Mouse (Mus musculus) thymus, postnatal 25 days (tissue): ENCODE measurements around the gene Pkdcc.

Source experiments
- DNase-seq: peaks from one replicate; pipeline ENCODE4 v3.0.0; 2022

Gene Pkdcc

GRCm38 (mm10) chr17:83214674-83215528 lies at the start of gene Pkdcc:
TSS of gene Pkdcc (plus strand) at chr17:83215292.
- DNase-seq = peak; percentile 55

DNA sequence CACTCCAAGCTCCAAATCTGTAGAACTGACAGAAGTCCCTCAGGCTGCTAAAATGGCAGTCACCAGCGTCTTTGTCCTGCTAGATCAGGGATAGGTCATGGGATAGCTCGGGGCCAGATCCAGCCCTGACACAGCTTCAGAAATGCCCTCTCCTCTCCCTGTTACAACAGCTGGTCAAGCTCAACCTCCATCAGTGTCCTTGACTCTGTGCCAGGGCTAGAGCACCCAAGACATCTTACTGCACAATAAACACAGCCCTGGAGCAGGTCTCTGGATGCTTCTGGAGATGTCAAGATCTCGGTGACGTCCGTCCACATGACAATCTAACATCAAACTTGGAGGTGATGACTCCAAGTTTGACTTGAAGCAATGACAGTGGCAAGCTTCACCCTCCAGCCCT lies 48.9 kb upstream of the Pkdcc start:
- DNase-seq = no peak

GRCm38 (mm10) chr17:83176146-83176545 lies 38.9 kb upstream of the Pkdcc start:
- DNase-seq = no peak

DNA sequence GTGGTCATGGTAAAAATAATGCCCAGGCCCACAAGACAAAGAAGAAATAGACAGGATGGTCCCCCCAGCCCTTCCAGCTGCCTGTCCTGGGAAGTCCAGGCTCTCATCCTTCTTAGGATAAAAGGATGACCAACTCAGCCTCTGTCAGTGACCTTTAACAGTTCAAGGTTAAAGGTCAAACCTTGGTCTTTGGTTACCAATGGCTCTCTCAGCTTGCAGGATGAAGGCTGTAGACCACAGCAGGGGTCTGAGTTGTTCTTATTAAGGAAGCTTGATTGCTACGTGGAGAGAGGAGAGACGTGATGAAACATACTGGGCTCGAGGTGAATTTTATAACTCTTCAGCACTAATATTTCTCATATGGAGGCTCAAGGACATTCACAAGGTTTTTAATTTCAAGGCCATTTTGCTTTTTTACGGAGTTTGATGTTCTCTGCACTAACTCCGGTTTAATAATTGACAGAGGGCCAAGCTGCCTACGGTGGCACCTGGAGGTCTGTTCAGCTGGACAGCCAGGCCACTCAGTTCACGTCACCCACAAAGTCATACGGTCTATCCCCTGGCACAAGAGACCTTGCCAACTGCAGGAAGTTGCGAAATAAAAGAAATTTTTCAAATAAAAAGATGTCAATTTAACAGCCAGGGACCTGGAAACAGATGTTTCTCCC lies 36.5 kb upstream of the Pkdcc start:
- no peak for DNase-seq

GRCm38 (mm10) chr17:83179151-83179531 lies 36.0 kb upstream of the Pkdcc start:
- no peak for DNase-seq

DNA sequence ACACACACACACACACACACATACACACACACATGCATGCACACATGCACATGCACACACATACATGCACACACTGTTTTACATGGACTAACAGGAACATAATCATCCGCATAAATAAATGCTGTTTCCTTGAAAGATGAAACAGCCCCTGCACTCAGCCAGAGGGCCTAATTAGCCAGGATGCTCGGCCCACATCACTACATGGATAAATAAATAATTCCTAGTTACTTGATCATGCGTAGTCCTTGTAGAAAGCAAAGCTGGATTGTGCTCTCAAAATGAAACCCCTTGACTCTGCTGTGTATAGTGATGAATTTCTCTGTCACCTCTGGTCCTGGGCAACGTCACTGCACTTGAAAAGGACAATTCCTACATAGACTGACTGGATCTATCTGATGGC lies 35.5 kb upstream of the Pkdcc start:
- no peak for DNase-seq

DNA sequence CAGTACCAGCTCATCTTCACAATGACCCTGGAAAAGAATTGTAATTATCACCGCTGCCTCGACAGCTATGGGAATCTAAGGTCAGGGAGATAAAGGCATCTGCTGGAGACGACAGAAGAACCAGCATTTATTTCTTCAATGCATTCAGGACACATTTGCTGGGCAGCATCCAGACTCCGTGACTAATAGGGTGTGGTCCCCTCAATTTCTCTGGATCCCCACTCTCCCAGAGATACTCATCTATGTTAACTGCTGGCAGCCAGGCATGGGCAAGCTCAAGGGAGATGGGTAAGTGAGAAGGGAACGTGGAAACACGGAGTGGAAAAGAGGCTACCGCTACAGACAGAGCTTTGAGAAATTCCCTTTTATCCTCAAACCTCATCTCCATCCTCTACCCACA lies 34.0 kb upstream of the Pkdcc start:
- no peak for DNase-seq

- no peak for DNase-seq
These were observed 33.5 kb upstream of the Pkdcc start for GRCm38 (mm10) chr17:83181592-83181991.

- no peak for DNase-seq
These were observed 32.9 kb upstream of the Pkdcc start for GRCm38 (mm10) chr17:83182061-83182664.

DNA sequence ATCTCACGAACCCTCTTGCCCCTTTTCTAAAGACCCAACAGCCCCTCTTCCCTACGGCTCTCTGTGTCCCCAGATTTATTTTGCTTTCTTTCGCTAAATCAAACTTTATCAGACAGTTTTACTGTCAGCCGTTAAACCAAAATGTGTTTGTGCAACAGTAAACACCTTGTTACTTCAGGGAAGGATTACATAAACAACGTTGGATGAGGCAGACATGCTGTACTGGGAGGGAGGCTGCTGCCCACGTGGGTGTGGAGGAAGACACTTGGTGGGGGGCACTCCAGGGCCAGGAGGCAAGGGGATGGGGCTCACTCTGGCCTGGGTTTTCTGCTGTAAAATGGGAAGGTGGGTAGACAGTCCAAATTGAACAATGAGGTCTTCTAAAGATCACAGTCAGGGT lies 32.3 kb upstream of the Pkdcc start:
- DNase-seq = no peak

GRCm38 (mm10) chr17:83187751-83188565 lies 27.1 kb upstream of the Pkdcc start:
- no peak for DNase-seq

GRCm38 (mm10) chr17:83190810-83191209 lies 24.3 kb upstream of the Pkdcc start:
- no peak for DNase-seq

GRCm38 (mm10) chr17:83194491-83194890 lies 20.6 kb upstream of the Pkdcc start:
- no peak for DNase-seq

DNA sequence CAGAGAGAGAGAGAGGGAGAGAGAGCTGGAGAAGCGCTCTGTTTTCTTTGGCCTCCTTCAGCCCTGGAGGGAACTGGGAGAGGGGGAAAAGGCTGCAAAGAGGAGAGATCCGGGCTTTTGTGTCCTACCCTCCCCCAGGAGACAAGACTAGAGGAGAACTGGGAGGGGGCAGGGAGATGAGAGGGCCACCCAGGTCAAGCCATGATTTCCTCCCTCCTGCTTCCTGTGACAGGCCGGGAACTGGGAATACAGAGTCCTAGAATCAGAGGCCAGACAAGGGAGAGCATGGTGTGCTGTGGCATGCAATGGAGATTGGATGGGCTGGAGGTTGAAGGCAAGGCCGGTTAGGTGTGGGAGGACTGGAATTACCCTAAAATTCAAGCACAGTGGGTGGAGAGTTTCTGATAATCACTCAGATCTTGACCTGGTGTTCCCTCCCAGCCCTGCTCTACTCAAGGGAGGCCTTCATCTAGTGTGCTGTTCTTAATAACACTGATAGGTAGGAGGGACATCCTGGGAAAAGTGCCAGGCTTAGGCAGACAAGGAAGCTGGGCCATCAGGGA lies 17.6 kb upstream of the Pkdcc start:
- DNase-seq = no peak

GRCm38 (mm10) chr17:83200469-83200868 lies 14.6 kb upstream of the Pkdcc start:
- no peak for DNase-seq

DNA sequence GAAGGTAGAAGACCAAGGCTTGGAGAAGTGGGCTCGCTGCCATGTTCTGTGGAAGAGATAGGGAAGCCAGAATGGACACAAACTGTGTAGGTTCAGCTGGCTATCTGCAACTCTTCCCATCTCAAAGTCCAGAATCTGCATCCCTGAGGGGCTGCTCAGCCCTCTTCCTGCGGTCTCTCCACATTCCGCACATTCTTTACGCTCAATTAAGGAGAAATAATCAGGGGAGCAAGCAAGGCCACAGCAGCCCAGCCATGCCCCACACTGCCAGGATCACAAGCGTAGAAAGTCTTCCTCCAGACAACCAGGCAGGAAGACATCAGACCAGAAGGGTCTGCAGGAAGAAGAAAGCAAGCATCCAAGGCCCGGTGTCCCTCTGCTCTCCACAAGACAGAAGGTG lies 13.8 kb upstream of the Pkdcc start:
- DNase-seq = no peak

GRCm38 (mm10) chr17:83203692-83204383 lies 11.3 kb upstream of the Pkdcc start:
- DNase-seq = no peak

DNA sequence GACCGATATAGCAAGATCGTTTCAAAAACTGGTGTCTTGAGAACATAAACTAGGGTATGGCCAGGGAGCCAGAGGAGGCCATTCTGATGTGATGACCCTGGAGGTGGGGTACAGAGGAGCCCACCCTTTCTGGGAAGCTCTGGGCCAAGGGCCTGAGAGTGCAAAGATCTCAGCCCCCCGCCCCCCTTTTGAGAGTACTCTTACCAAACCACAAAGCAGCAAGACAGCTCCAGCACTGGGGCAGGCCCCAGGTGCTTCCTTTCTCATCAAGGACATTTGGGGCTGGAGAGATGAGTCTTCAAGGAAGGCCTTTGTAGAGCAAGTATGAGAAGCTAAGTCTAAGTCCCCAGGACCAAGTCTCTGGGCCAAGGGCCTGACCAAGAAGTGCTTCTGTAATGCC lies 7.8 kb upstream of the Pkdcc start:
- DNase-seq = peak; percentile 65

DNA sequence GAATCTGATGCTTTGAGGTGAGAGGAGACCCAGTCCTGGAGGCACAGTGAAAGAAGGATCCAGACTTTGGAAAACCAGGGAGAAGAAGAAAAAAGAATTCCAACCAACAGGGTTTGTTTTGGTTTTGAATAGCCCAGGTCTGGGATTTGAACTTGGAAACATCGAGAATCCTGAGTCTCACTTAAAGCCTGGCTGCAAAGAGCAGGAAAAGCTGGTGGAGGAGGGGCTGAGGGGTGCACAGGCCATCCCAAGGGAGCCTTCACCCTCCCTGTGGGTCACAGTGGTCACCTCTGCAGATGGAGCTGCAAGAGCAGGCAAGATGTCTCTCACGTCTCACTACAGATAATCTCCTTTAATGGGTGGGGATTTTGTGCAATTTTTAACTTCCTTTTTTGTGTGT lies 6.6 kb upstream of the Pkdcc start:
- DNase-seq = no peak

DNA sequence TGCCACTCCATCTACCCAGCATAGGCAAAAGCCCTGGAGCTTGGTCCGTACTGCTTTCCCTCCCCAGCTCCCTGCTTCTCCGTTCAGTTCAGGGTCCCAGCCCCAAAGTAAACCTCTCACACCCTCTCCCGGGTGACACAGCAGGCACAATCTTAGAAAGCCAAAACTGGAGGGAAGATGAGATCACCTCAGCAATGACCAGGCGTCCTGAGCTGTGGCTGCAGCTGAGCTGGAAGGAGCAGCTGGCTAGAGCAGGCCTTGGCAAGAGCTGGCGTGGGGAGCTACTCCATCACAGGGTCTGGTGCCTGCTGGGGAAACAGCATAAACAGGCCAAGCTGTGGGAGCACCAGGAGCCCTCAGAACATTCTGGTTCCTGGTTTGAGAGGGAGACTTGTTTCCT lies 4.6 kb upstream of the Pkdcc start:
- no peak for DNase-seq

DNA sequence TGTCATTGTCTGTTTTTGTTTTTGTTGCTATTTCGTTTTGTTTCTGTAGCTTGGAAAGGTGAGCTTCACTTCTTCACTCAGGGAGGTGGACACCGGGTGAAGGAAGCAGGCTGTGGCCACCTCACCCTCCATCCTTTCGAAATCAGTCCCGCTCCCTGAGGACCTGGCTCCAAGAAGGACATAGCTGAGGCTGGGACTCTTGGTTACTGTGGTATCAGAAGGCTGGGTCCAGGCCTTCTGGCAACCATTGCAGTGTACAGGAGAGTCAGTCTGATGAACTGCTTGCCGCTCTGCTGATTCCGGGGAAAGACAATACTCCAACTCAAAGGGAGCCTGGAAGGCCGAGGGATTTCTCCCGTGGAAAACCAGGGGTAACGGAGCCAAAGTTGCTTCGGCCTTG lies 3.9 kb upstream of the Pkdcc start:
- no peak for DNase-seq

GRCm38 (mm10) chr17:83212422-83212821 lies 2.7 kb upstream of the Pkdcc start:
- no peak for DNase-seq
